Mouse (Mus musculus): ENCODE data around the gene Olfr191. TPM values are rescaled to one million over a fixed set of nuclear protein-coding genes. Genes with fewer than 3 reads are reported as not detected.
"Not testable (repeated sequence)": the region's sequence is repeated elsewhere in the genome, so short reads cannot be mapped to it uniquely, and the experiment has no call there.

Gene Olfr191
- polyA plus RNA-seq (2014; fragmentation: Nextera tagmentation; extraction: Ambion mirVana), result not detected in 2 replicates

- not testable (repeated sequence) for H3K4me3 ChIP-seq (ENCODE audit: low read depth, low read length); H3K9ac ChIP-seq (ENCODE audit: low read length); ATAC-seq (replicated peaks; ENCODE audit: low FRiP score); H3K4me1 ChIP-seq (replicated peaks; ENCODE audit: control insufficient read depth, insufficient read depth, low read length); H3K27me3 ChIP-seq (ENCODE audit: control insufficient read depth, insufficient read depth, low read length); H3K9me3 ChIP-seq (ENCODE audit: control insufficient read depth, low read length); H3K36me3 ChIP-seq (ENCODE audit: control insufficient read depth, insufficient read depth, low read length); H3K4me2 ChIP-seq (ENCODE audit: low read depth, low read length, severe bottlenecking); DNase-seq (ENCODE audit: low spot score); H3K27ac ChIP-seq (ENCODE audit: low read depth, low read length)
- 58% methylated on average over 1 of the region's 1 CpGs for WGBS
Observed at GRCm38 (mm10) chr16:59089722-59090121, at the start of gene Olfr191. Gene Olfr191 (minus strand): TSS chr16:59089822.

DNA sequence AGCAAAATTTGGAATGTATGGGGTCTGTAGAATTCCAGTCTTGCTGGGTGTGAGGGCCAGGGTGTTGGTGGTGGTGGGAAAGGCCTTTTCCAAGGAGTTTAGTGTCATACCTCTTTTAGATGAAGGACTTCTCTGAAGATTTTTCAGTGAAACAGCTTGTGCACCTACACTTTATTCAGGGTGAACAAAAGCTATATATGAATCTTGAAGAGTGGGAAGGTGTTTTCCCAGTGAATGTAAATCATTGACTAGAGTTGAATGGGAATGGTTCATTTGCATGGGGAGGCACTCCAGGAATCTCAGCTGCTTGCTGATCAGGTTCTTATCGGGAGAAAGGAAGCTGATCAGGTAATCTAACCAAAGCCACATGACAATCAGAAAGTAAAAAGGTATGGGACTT is 41.1 kb upstream of the Olfr191 start:
- WGBS, result 93% methylated on average over 1 of the region's 1 CpGs
- no peak for ATAC-seq (replicated peaks; ENCODE audit: low FRiP score)
- Histone ChIP-seq H3K27ac (ENCODE audit: low read depth, low read length) (no peak overlapping the region), H3K27me3 (ENCODE audit: control insufficient read depth, insufficient read depth, low read length) (no peaks in the 10 kb centered on the region), H3K4me3 (ENCODE audit: low read depth, low read length) (no peak overlapping the region), H3K9ac (ENCODE audit: low read length) (no peak overlapping the region), H3K9me3 (ENCODE audit: control insufficient read depth, low read length) (no peaks in the 10 kb centered on the region), H3K4me2 (ENCODE audit: low read depth, low read length, severe bottlenecking) (no peak overlapping the region), H3K36me3 (ENCODE audit: control insufficient read depth, insufficient read depth, low read length) (no peaks in the 10 kb centered on the region), H3K4me1 (replicated peaks; ENCODE audit: control insufficient read depth, insufficient read depth, low read length) (no peaks in the 10 kb centered on the region)
- DNase-seq (ENCODE audit: low spot score), result no peak

DNA sequence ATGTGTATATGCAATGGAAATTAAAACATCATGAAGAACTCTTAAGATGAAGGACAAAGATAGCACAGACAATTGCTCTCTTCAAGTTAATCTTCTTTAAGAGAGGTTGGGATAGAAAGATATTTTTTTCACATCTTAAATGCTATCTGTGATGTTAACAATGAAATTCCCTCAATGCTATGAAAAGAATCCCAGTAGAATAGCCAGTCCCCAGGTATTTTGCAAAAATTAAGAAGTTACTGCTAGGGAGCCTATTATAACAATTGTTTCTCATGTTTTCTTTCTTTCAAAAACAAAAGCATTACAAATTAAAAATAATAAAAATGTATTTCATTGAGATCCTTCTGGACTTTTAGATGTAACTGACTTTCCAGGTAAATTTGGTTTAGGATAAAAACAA is 31.3 kb upstream of the Olfr191 start, which contains the start of gene Olfr194:
Gene Olfr194 (minus strand): TSS at position 101 of the 400 bp plus-strand sequence.
- Histone ChIP-seq H3K36me3 (ENCODE audit: control insufficient read depth, insufficient read depth, low read length) (no peaks in the 10 kb centered on the region), H3K9ac (ENCODE audit: low read length) (no peak within 1 kb of the TSS)

DNA sequence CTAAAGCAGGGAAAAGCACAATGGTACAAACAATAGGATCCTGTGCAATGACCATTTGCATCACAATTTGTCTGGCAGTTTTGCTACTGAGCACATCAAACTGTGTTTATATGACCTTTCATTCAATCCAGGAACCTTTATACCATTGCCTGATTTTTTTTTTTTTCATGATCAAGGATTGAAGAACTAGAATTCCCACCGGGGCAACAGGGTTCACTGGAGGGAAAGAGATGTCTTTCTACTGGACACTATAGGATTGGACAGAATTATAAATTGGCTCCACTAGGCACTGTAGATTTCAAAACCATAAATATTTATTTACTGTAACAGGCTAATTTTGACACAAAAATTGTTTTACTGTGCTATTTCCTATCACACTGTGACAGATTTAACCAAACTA is 22.2 kb upstream of the Olfr191 start, which contains the start of gene Olfr193:
Gene Olfr193 (minus strand): TSS at position 101 of the 400 bp plus-strand sequence.
- ATAC-seq (replicated peaks; ENCODE audit: low FRiP score) (no peak), DNase-seq (ENCODE audit: low spot score) (no peak)
- H3K36me3 ChIP-seq (ENCODE audit: control insufficient read depth, insufficient read depth, low read length), result no peaks in the 10 kb centered on the region
- H3K27me3 ChIP-seq (ENCODE audit: control insufficient read depth, insufficient read depth, low read length), result no peaks in the 10 kb centered on the region
- no peaks in the 10 kb centered on the region for H3K4me1 ChIP-seq (replicated peaks; ENCODE audit: control insufficient read depth, insufficient read depth, low read length)
- WGBS, result 86% methylated on average over 1 of the region's 1 CpGs
- no peak within 1 kb of the TSS for H3K9ac ChIP-seq (ENCODE audit: low read length)
- no peak within 1 kb of the TSS for H3K27ac ChIP-seq (ENCODE audit: low read depth, low read length)
- H3K4me2 ChIP-seq (ENCODE audit: low read depth, low read length, severe bottlenecking), result no peak within 1 kb of the TSS
- H3K9me3 ChIP-seq (ENCODE audit: control insufficient read depth, low read length), result no peaks in the 10 kb centered on the region
- H3K4me3 ChIP-seq (ENCODE audit: low read depth, low read length), result no peak within 1 kb of the TSS

More for the DNA sequence above, 31.3 kb upstream of the Olfr191 start, which contains the start of gene Olfr194:
- ATAC-seq (replicated peaks; ENCODE audit: low FRiP score) (no peak), DNase-seq (ENCODE audit: low spot score) (no peak)
- no peak within 1 kb of the TSS for H3K4me3 ChIP-seq (ENCODE audit: low read depth, low read length)
- no peaks in the 10 kb centered on the region for H3K27me3 ChIP-seq (ENCODE audit: control insufficient read depth, insufficient read depth, low read length)
- no peaks in the 10 kb centered on the region for H3K9me3 ChIP-seq (ENCODE audit: control insufficient read depth, low read length)
- no peak within 1 kb of the TSS for H3K4me2 ChIP-seq (ENCODE audit: low read depth, low read length, severe bottlenecking)
- H3K4me1 ChIP-seq (replicated peaks; ENCODE audit: control insufficient read depth, insufficient read depth, low read length), result no peaks in the 10 kb centered on the region
- no peak within 1 kb of the TSS for H3K27ac ChIP-seq (ENCODE audit: low read depth, low read length)

GRCm38 (mm10) chr16:59108522-59108921 is 18.9 kb upstream of the Olfr191 start:
- WGBS, result 73% methylated on average over 5 of the region's 5 CpGs
- H3K27me3 ChIP-seq (ENCODE audit: control insufficient read depth, insufficient read depth, low read length); H3K36me3 ChIP-seq (ENCODE audit: control insufficient read depth, insufficient read depth, low read length); H3K9me3 ChIP-seq (ENCODE audit: control insufficient read depth, low read length); ATAC-seq (replicated peaks; ENCODE audit: low FRiP score); H3K4me2 ChIP-seq (ENCODE audit: low read depth, low read length, severe bottlenecking); H3K27ac ChIP-seq (ENCODE audit: low read depth, low read length); H3K4me1 ChIP-seq (replicated peaks; ENCODE audit: control insufficient read depth, insufficient read depth, low read length); DNase-seq (ENCODE audit: low spot score); H3K9ac ChIP-seq (ENCODE audit: low read length); H3K4me3 ChIP-seq (ENCODE audit: low read depth, low read length): not testable (repeated sequence)

- Histone ChIP-seq H3K4me2 (ENCODE audit: low read depth, low read length, severe bottlenecking) (no peak overlapping the region), H3K4me1 (replicated peaks; ENCODE audit: control insufficient read depth, insufficient read depth, low read length) (no peaks in the 10 kb centered on the region), H3K9me3 (ENCODE audit: control insufficient read depth, low read length) (no peaks in the 10 kb centered on the region), H3K9ac (ENCODE audit: low read length) (no peak overlapping the region), H3K27me3 (ENCODE audit: control insufficient read depth, insufficient read depth, low read length) (no peaks in the 10 kb centered on the region), H3K27ac (ENCODE audit: low read depth, low read length) (no peak overlapping the region), H3K36me3 (ENCODE audit: control insufficient read depth, insufficient read depth, low read length) (no peaks in the 10 kb centered on the region), H3K4me3 (ENCODE audit: low read depth, low read length) (no peak overlapping the region)
- 81% methylated on average over 2 of the region's 2 CpGs for WGBS
- no peak for ATAC-seq (replicated peaks; ENCODE audit: low FRiP score)
- DNase-seq (ENCODE audit: low spot score), result no peak
Observed at GRCm38 (mm10) chr16:59105312-59105711, 15.7 kb upstream of the Olfr191 start.

GRCm38 (mm10) chr16:59081113-59081512 is 8.5 kb downstream of the Olfr191 start:
- not testable (repeated sequence) for ATAC-seq (replicated peaks; ENCODE audit: low FRiP score); H3K27me3 ChIP-seq (ENCODE audit: control insufficient read depth, insufficient read depth, low read length); DNase-seq (ENCODE audit: low spot score); H3K9me3 ChIP-seq (ENCODE audit: control insufficient read depth, low read length); H3K4me1 ChIP-seq (replicated peaks; ENCODE audit: control insufficient read depth, insufficient read depth, low read length); H3K4me3 ChIP-seq (ENCODE audit: low read depth, low read length); H3K27ac ChIP-seq (ENCODE audit: low read depth, low read length); H3K36me3 ChIP-seq (ENCODE audit: control insufficient read depth, insufficient read depth, low read length); H3K9ac ChIP-seq (ENCODE audit: low read length); H3K4me2 ChIP-seq (ENCODE audit: low read depth, low read length, severe bottlenecking)
- 88% methylated on average over 2 of the region's 2 CpGs for WGBS

GRCm38 (mm10) chr16:59077905-59078304 is 11.7 kb downstream of the Olfr191 start, which contains the start of gene Olfr190:
Gene Olfr190 (minus strand): TSS chr16:59078005.
- Histone ChIP-seq H3K27me3 (ENCODE audit: control insufficient read depth, insufficient read depth, low read length) (no peaks in the 10 kb centered on the region), H3K4me2 (ENCODE audit: low read depth, low read length, severe bottlenecking) (no peak within 1 kb of the TSS), H3K9me3 (ENCODE audit: control insufficient read depth, low read length) (no peaks in the 10 kb centered on the region), H3K4me3 (ENCODE audit: low read depth, low read length) (no peak within 1 kb of the TSS), H3K27ac (ENCODE audit: low read depth, low read length) (no peak within 1 kb of the TSS), H3K36me3 (ENCODE audit: control insufficient read depth, insufficient read depth, low read length) (no peaks in the 10 kb centered on the region), H3K4me1 (replicated peaks; ENCODE audit: control insufficient read depth, insufficient read depth, low read length) (no peaks in the 10 kb centered on the region), H3K9ac (ENCODE audit: low read length) (no peak within 1 kb of the TSS)
- no peak for ATAC-seq (replicated peaks; ENCODE audit: low FRiP score)
- WGBS, result 91% methylated on average over 5 of the region's 5 CpGs
- DNase-seq (ENCODE audit: low spot score), result no peak

DNA sequence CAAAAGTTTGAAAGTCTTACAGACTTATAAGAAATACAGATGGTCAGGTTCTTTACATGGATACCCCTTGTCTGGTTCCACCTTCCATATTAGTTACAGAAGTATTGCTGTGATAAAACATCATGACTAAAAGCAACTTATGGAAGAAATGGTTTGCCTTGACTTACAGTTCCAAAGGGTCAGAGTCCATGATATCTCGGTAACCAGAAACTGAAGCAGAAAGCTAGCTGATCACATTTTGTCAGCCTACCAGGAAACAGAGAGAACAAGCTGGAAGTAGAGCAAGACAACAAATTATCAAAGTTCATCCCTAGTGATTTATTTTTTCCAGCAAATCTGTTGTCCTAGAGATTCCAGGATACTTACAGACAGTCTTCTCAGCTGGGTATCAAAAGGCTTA is 16.1 kb downstream of the Olfr191 start:
- DNase-seq (ENCODE audit: low spot score) (no peak), ATAC-seq (replicated peaks; ENCODE audit: low FRiP score) (no peak)
- Histone ChIP-seq H3K9ac (ENCODE audit: low read length) (no peak overlapping the region), H3K36me3 (ENCODE audit: control insufficient read depth, insufficient read depth, low read length) (no peaks in the 10 kb centered on the region), H3K27me3 (ENCODE audit: control insufficient read depth, insufficient read depth, low read length) (no peaks in the 10 kb centered on the region), H3K4me2 (ENCODE audit: low read depth, low read length, severe bottlenecking) (no peak overlapping the region), H3K4me3 (ENCODE audit: low read depth, low read length) (no peak overlapping the region), H3K4me1 (replicated peaks; ENCODE audit: control insufficient read depth, insufficient read depth, low read length) (no peaks in the 10 kb centered on the region), H3K27ac (ENCODE audit: low read depth, low read length) (no peak overlapping the region), H3K9me3 (ENCODE audit: control insufficient read depth, low read length) (no peaks in the 10 kb centered on the region)
- 79% methylated on average over 1 of the region's 1 CpGs for WGBS
